Mouse (Mus musculus) embryonic facial prominence, embryonic 12.5 days (tissue): Measurements from ENCODE around the gene Flt1. TPM values are rescaled to one million over a fixed set of nuclear protein-coding genes. Genes with fewer than 3 reads are reported as not detected.

Experiments used
- ATAC-seq: fragments of 200-750 bp; cut with Nextera tagmentation; 2 replicates; pipeline ENCODE4 v1.8.0; 2017; ENCODE audit not compliant: insufficient number of reproducible peaks, insufficient read depth, low FRiP score, low TSS enrichment
- H3K27ac ChIP-seq: fragments of 300-500 bp; sonication (generic); 2 replicates; pipeline ENCODE4 v1.5.1; 2016; ENCODE audit warnings: mild to moderate bottlenecking
- H3K27me3 ChIP-seq: fragments of 300-500 bp; sonication (generic); 2 replicates; pipeline ENCODE4 v1.6.1; 2016; ENCODE audit warnings: mild to moderate bottlenecking, moderate library complexity
- H3K36me3 ChIP-seq: fragments of 300-500 bp; sonication (generic); 2 replicates; pipeline ENCODE4 v1.6.1; 2016; ENCODE audit warnings: mild to moderate bottlenecking
- H3K4me1 ChIP-seq: fragments of 300-500 bp; sonication (generic); 2 replicates; pipeline ENCODE4 v1.6.1; 2016
- H3K4me2 ChIP-seq: fragments of 300-500 bp; sonication (generic); replicated peaks from 2 replicates; pipeline ENCODE4 v1.6.1; 2016; ENCODE audit warnings: mild to moderate bottlenecking, moderate library complexity
- H3K4me3 ChIP-seq: fragments of 300-500 bp; sonication (generic); 2 replicates; pipeline ENCODE4 v1.5.1; 2016; ENCODE audit warnings: mild to moderate bottlenecking
- H3K9ac ChIP-seq: fragments of 300-500 bp; sonication (generic); 2 replicates; pipeline ENCODE4 v1.6.1; 2016; ENCODE audit warnings: mild to moderate bottlenecking, moderate library complexity
- H3K9me3 ChIP-seq: fragments of 300-500 bp; sonication (generic); 2 replicates; pipeline ENCODE4 v1.6.1; 2016; ENCODE audit warnings: mild to moderate bottlenecking, moderate library complexity
- WGBS: fragments of 180-500 bp; shearing (Covaris S2); methylation state at CpG from one replicate; pipeline ENCODE4 v1.1.7; 2016; 5-methylcytosine and 5-hydroxymethylcytosine counted together
- polyA plus RNA-seq: library from polyadenylated mRNA; unstranded; fragments of >200 nt; fragmentation: Nextera tagmentation; extraction: Ambion mirVana; gene quantifications from 2 replicates; pipeline ENCODE4 v1.2.1, GENCODE M21; 2016

Flt1 gene
- polyA plus RNA-seq, 1 experiment from 2014 or later, result 12.7 TPM

DNA sequence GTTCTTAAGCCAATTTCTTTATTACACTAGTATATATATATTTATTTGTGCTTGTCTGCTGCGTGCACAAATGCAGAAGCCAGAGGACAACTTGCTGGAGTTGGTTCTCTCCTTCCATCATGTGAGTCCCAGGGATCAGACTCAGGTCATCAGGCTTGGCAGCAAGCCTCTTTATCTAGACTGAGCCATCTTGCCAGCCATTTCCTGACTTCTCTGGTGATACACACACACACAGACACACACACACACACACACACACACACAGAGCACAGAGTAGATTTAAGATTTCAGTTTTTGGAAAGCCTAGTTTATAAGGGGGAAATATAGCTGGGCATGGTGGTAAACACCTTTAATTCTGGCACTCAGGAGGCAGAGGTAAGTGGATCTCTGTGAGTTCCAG lies 140.7 kb downstream of the Flt1 start:
- H3K27ac ChIP-seq, result no peak overlapping the region
- no peak overlapping the region for H3K4me2 ChIP-seq
- no peaks in the 10 kb centered on the region for H3K4me1 ChIP-seq
- ATAC-seq, result no peak
- no peaks in the 10 kb centered on the region for H3K27me3 ChIP-seq
- WGBS, result 78% methylated on average over 1 of the region's 1 CpGs
- H3K9ac ChIP-seq, result no peak overlapping the region
- no peak overlapping the region for H3K4me3 ChIP-seq
- H3K9me3 ChIP-seq, result no peaks in the 10 kb centered on the region
- no peaks in the 10 kb centered on the region for H3K36me3 ChIP-seq

- no peak for ATAC-seq
- H3K27ac ChIP-seq, result no peak overlapping the region
- no peaks in the 10 kb centered on the region for H3K9me3 ChIP-seq
- no peaks in the 10 kb centered on the region for H3K27me3 ChIP-seq
- no peak overlapping the region for H3K9ac ChIP-seq
- WGBS, result 79% methylated on average over 9 of the region's 9 CpGs
- H3K4me3 ChIP-seq, result no peak overlapping the region
- H3K4me2 ChIP-seq, result no peak overlapping the region
- no peaks in the 10 kb centered on the region for H3K36me3 ChIP-seq
- no peaks in the 10 kb centered on the region for H3K4me1 ChIP-seq
Observed at GRCm38 (mm10) chr5:147584648-147585047, 141.2 kb downstream of the Flt1 start.

DNA sequence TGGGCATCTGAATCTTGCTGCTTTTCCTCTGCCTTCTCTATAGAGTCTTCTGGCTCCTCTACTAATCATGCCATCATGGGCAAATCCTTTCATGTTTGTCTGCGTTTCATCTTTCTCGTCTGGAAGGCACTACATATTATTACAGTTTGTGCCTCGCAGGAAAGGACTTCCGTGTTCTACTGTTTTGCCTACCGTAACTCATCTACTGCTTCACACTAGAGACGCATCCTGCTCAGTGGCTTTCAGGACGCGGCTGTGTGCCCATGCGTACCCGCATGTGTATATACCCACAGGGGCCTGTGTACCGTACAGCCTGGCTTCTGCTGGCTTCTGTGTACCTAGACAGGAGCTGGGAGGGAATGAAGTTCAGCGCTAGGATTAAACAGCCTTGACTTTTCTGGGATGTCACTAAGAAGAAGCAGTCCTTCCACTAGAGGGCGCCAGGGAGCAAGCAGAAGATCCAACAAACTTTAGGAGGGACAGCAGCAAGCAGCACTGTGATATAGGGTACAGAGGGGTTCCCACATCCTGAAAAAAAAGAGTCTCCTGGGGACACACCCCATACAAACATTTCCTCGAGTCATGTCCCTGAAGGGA lies 142.0 kb downstream of the Flt1 start:
- Histone ChIP-seq H3K27me3 (no peaks in the 10 kb centered on the region), H3K4me1 (no peaks in the 10 kb centered on the region), H3K27ac (no peak overlapping the region), H3K4me2 (no peak overlapping the region), H3K9me3 (no peaks in the 10 kb centered on the region), H3K9ac (no peak overlapping the region), H3K36me3 (no peaks in the 10 kb centered on the region), H3K4me3 (no peak overlapping the region)
- ATAC-seq, result no peak
- 44% methylated on average over 14 of the region's 14 CpGs for WGBS

GRCm38 (mm10) chr5:147580181-147580580 lies 145.6 kb downstream of the Flt1 start:
- 92% methylated on average over 13 of the region's 13 CpGs for WGBS

GRCm38 (mm10) chr5:147579691-147580090 lies 146.1 kb downstream of the Flt1 start:
- no peak overlapping the region for H3K4me3 ChIP-seq
- H3K27ac ChIP-seq, result no peak overlapping the region
- H3K9me3 ChIP-seq, result no peaks in the 10 kb centered on the region
- H3K27me3 ChIP-seq, result no peaks in the 10 kb centered on the region
- no peak overlapping the region for H3K9ac ChIP-seq
- no peak for ATAC-seq
- no peaks in the 10 kb centered on the region for H3K4me1 ChIP-seq
- WGBS, result 89% methylated on average over 8 of the region's 8 CpGs
- no peaks in the 10 kb centered on the region for H3K36me3 ChIP-seq
- H3K4me2 ChIP-seq, result no peak overlapping the region

More at GRCm38 (mm10) chr5:147580181-147580580, 145.6 kb downstream of the Flt1 start:
- Histone ChIP-seq H3K9me3 (no peaks in the 10 kb centered on the region), H3K9ac (no peak overlapping the region), H3K4me1 (no peaks in the 10 kb centered on the region), H3K27me3 (no peaks in the 10 kb centered on the region), H3K4me2 (no peak overlapping the region), H3K4me3 (no peak overlapping the region), H3K27ac (no peak overlapping the region), H3K36me3 (no peaks in the 10 kb centered on the region)
- no peak for ATAC-seq

GRCm38 (mm10) chr5:147579148-147579547 lies 146.7 kb downstream of the Flt1 start:
- ATAC-seq, result no peak
- no peaks in the 10 kb centered on the region for H3K36me3 ChIP-seq
- no peak overlapping the region for H3K4me3 ChIP-seq
- no peaks in the 10 kb centered on the region for H3K4me1 ChIP-seq
- H3K4me2 ChIP-seq, result no peak overlapping the region
- 86% methylated on average over 7 of the region's 7 CpGs for WGBS
- no peak overlapping the region for H3K9ac ChIP-seq
- no peaks in the 10 kb centered on the region for H3K9me3 ChIP-seq
- H3K27ac ChIP-seq, result no peak overlapping the region
- no peaks in the 10 kb centered on the region for H3K27me3 ChIP-seq

DNA sequence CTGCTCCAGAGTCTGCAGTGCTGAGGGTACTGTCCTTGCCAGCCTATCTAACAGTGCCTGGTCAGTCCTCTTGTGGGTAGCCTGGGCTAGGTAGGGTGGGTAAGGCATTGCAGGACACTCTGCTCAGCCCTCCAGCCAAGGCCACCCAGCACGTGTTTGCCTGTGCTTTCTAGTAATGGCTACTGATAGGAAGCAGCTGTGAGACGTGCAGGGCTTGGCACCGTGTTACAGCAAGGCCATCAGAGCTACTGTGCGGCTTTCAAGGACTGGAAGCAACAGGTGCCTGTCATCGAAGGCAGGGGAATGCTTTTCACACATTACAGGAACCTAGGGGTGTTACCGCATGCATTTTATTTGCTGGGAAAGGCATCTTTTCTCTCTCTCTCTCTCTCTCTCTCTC lies 148.8 kb downstream of the Flt1 start:
- no peak overlapping the region for H3K4me3 ChIP-seq
- no peaks in the 10 kb centered on the region for H3K9me3 ChIP-seq
- no peak overlapping the region for H3K9ac ChIP-seq
- no peak overlapping the region for H3K4me2 ChIP-seq
- H3K4me1 ChIP-seq, result no peaks in the 10 kb centered on the region
- no peak for ATAC-seq
- no peaks in the 10 kb centered on the region for H3K27me3 ChIP-seq
- 51% methylated on average over 6 of the region's 6 CpGs for WGBS
- no peak overlapping the region for H3K27ac ChIP-seq
- H3K36me3 ChIP-seq, result no peaks in the 10 kb centered on the region

GRCm38 (mm10) chr5:147574517-147574916 lies 151.3 kb downstream of the Flt1 start:
- no peak overlapping the region for H3K4me3 ChIP-seq
- no peaks in the 10 kb centered on the region for H3K27me3 ChIP-seq
- H3K4me2 ChIP-seq, result no peak overlapping the region
- no peak overlapping the region for H3K9ac ChIP-seq
- no peak overlapping the region for H3K27ac ChIP-seq
- no peaks in the 10 kb centered on the region for H3K4me1 ChIP-seq
- no peaks in the 10 kb centered on the region for H3K9me3 ChIP-seq
- no peaks in the 10 kb centered on the region for H3K36me3 ChIP-seq
- ATAC-seq, result no peak
- WGBS, result 60% methylated on average over 8 of the region's 8 CpGs

GRCm38 (mm10) chr5:147573555-147573954 lies 152.3 kb downstream of the Flt1 start:
- Histone ChIP-seq H3K4me2 (no peak overlapping the region), H3K27me3 (no peaks in the 10 kb centered on the region), H3K27ac (no peak overlapping the region), H3K9ac (no peak overlapping the region), H3K36me3 (no peaks in the 10 kb centered on the region), H3K4me3 (no peak overlapping the region), H3K9me3 (no peaks in the 10 kb centered on the region), H3K4me1 (no peaks in the 10 kb centered on the region)
- WGBS, result 82% methylated on average over 1 of the region's 1 CpGs
- no peak for ATAC-seq

DNA sequence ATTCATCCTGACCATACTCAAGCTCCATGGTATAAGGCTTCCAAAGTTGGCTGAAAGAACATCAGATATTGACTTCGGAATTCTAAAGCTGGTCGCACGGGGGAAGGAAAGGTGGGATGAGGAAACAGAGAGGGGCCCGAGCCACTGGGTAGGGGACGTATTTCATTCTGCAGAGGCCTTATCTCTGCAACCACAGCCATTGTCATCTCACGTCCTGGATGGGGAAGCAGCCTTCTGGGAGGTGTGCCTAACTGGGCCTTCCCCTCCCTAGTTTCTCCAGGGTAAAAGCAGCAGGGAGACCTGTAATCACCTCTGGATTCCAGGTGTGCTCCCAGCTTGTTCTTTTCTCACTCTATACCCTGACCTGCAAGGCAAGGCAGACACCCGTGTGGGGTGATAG lies 153.1 kb downstream of the Flt1 start:
- Histone ChIP-seq H3K27me3 (no peaks in the 10 kb centered on the region), H3K4me3 (no peak overlapping the region), H3K4me1 (no peaks in the 10 kb centered on the region), H3K9me3 (no peaks in the 10 kb centered on the region), H3K27ac (no peak overlapping the region), H3K36me3 (no peaks in the 10 kb centered on the region), H3K9ac (no peak overlapping the region), H3K4me2 (no peak overlapping the region)
- no peak for ATAC-seq
- WGBS, result 81% methylated on average over 7 of the region's 7 CpGs

DNA sequence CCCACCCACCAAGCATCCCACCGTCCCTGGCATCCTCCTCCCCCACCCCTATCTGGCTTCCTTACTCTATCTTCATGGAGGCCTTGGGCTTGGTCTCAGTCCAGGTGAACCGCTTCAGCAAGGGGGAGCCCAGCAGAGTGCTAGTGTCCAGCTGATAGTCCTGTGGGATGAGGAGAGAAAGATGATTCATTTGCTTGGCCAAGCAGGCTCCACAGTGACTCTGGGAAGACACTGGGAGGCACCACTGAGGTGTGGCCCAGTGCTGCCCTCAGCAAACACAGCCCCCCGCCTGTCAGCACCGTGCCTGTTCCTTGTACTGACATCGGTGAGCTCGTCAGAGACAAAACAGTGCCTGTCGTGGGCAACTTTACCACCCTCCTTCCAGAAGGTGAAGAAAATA lies 159.5 kb downstream of the Flt1 start:
- Histone ChIP-seq H3K4me3 (no peak overlapping the region), H3K4me1 (peaks cover 5% of the 10 kb centered on the region), H3K9ac (no peak overlapping the region), H3K9me3 (no peaks in the 10 kb centered on the region), H3K27ac (no peak overlapping the region), H3K4me2 (no peak overlapping the region), H3K36me3 (no peaks in the 10 kb centered on the region), H3K27me3 (no peaks in the 10 kb centered on the region; the same call in 1 of the 2 replicates)
- ATAC-seq, result no peak
- WGBS, result 51% methylated on average over 7 of the region's 7 CpGs

DNA sequence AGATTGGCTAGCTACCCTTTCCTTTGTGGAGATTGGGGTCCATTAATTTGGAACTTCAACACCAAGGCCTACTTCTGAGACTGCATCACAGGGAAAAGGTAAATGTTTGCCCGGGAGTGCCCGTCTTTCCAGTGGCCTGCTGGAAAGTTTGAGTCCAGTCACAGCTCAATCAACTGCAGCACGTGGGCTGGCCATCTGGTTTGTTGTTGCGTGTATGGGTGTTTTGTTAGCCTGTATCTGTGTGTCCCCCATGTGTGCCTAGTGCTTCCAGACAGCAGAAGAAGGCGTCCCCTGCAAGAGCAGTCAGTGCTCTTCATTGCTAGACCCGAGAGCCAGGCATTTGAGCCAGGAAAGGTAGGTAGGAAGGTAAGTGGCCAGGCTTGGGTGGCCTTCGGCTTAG lies 160.4 kb downstream of the Flt1 start:
- ATAC-seq, result no peak
- no peak overlapping the region for H3K9ac ChIP-seq
- peaks cover 5% of the 10 kb centered on the region for H3K4me1 ChIP-seq
- H3K9me3 ChIP-seq, result no peaks in the 10 kb centered on the region
- H3K4me2 ChIP-seq, result no peak overlapping the region
- no peak overlapping the region for H3K4me3 ChIP-seq
- no peaks in the 10 kb centered on the region for H3K36me3 ChIP-seq
- 83% methylated on average over 7 of the region's 7 CpGs for WGBS
- no peak overlapping the region for H3K27ac ChIP-seq
- no peaks in the 10 kb centered on the region; the same call in 1 of the 2 replicates for H3K27me3 ChIP-seq
